Mouse (Mus musculus) lung, postnatal 14 days (tissue): ENCODE results near the gene Dzip1.

Experiments
- DNase-seq: peaks from one replicate; pipeline ENCODE4 v3.0.0; 2021

Gene Dzip1

GRCm38 (mm10) chr14:118868102-118868724, 57.0 kb downstream of the Dzip1 start:
- no peak for DNase-seq

DNA sequence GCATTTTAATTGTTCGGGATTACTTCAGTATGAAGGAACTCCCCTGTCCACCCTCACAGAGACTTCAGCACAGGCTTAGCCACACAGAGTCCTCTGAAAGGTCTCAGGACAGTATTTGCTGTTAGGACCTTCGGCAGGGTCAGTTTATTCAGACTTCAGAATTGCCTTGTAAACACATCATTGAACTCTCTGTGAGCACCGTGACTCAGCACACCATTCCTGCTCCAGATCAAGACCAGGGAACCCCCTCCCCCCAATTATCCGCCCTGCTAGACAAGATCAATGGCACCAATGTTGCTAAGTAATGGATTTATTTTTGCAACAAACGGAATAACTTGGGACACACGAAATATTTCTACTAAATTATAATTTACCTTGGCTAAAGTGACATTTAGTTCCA, 57.9 kb downstream of the Dzip1 start:
- DNase-seq: no peak

GRCm38 (mm10) chr14:118866014-118866811, 59.0 kb downstream of the Dzip1 start:
- no peak for DNase-seq

GRCm38 (mm10) chr14:118864905-118865304, 60.4 kb downstream of the Dzip1 start:
- no peak for DNase-seq

DNA sequence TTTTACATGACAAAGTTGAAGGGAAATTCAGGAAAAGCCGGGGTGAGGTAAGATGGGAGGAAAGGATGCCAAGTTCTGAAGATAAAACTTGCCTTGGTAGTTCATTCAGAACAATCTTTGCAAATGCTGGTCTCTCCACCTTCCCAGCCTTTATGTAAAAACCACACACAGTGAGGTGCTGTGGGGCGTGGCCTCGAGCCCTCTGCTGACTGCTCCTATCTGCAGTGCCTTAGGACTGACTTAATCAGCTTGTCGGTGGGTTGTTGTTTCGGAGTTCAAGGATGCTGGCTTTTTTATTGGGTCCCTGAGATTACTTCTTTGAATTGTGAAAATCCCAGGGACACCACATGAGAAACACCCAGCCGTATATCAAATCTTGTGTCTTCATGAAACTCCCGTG, 63.0 kb downstream of the Dzip1 start:
- no peak for DNase-seq

DNA sequence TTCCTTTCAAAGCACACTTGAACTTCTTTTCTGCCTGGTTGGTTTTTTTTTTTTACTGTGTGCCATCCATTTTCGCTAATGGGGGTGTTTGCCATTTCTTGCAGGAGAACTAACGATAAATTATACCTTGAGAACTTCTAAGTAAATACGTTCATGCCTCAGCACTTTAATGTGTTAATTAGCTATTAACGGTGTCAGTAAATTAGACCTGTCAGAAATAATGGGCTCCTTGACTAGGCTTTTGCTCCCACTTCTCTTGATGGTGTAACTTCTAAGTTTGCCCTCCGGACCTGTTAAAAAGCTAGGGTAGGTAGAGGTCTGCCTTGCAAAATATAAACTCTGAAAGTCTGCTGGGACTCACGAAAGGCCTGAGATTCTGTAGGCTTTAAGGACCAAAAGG, 66.9 kb downstream of the Dzip1 start:
- DNase-seq: no peak

- no peak for DNase-seq
These were observed 68.7 kb downstream of the Dzip1 start for GRCm38 (mm10) chr14:118856563-118856962.

GRCm38 (mm10) chr14:118855141-118855800, 70.0 kb downstream of the Dzip1 start:
- peak; percentile 16 for DNase-seq

DNA sequence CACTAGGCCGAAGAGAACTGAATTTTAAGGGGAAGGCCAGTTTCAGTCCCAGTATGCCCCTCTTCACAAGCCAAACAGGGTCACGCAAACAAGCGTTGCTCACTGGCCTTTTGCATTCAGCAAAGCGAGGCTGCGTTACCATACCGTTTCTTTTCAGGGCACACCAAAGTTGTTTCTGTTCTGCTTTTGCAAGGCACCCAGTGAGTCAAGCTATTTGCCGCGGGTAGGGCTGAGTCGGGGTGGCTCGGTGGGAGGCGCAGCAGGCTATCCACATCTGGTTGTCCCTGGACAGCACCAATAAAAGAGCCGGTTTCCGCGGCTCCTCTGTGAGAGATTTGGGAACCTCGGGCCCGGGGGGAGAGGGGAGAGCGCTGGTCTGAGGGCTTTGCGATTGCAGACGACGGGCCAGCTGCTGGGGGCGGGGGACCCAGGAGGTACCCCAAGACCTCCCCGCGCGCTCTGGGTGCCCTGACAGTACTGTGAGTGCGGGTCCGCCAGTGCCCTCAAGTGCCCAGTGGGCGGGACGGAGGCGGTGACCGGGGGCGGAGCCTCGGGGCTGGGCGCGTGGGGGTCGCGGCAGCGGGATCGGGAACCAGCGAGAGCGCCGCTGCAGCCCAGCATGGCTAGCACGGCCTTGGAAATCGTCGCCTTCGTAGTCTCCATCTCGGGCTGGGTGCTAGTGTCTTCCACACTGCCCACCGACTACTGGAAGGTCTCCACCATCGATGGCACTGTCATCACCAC, 70.7 kb downstream of the Dzip1 start:
- DNase-seq: peak; percentile 43

GRCm38 (mm10) chr14:118851496-118852107, 73.7 kb downstream of the Dzip1 start:
- no peak for DNase-seq

GRCm38 (mm10) chr14:118850696-118851035, 74.6 kb downstream of the Dzip1 start:
- no peak for DNase-seq

GRCm38 (mm10) chr14:118850011-118850695, 75.1 kb downstream of the Dzip1 start:
- peak; percentile 33 for DNase-seq

DNA sequence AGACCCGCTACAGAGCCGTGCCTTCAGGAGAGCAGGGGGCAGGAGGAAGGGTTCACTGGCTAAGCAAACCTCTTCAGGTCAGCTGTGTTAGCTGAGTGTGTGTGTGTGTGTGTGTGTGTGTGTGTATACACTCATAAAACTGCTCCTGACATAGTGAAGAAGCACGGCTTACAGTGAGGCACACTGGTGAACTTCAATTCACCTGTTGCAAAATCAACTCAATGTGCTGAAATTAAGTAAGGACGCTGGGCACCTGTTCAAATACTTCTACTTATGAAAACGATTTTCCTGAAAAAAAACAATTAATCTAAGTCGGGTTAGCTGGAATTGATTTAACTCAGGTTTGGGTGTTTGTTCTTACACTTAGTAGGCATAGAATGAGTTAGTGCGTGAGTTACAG, 77.1 kb downstream of the Dzip1 start:
- peak; percentile 40 for DNase-seq

GRCm38 (mm10) chr14:118846834-118847233, 78.4 kb downstream of the Dzip1 start:
- DNase-seq: no peak

DNA sequence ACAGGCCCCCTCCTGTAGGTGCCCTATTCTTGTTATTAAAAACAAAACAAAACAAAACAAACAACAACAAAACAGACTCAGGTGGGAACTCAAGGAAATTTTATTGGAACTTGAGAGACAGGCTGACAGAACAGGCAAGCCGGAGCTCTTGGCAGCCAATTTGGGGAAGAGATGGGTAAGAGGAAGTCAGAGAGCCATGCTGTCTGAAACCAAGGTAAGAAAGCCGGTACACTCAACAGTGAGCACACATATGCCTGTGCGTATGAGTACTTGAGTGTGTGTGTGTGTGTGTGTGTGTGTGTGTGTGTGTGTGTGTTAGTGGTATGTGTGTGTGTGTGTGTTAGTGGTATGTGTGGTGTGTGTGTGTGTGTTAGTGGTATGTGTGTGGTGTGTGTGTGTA, 82.9 kb downstream of the Dzip1 start:
- no peak for DNase-seq

DNA sequence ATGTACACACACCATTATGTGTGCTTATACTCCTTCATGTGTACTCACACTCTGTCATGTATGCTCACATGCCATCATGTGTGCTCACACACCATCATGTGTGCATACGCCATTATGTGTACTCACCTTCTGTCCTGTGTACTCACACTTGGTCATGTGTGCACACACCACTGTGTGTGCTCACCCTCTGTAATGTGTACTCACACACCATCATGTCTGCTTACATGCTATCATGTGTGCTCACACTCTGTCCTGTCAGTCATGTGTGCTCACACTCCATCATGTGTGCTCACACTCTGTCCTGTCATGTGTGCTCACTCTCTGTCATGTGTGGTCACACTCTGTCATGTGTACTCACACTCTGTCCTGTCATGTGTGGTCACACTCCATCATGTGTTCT, 85.2 kb downstream of the Dzip1 start:
- no peak for DNase-seq

GRCm38 (mm10) chr14:118839416-118839815, 85.8 kb downstream of the Dzip1 start:
- DNase-seq: no peak

- DNase-seq: no peak
These were observed 86.6 kb downstream of the Dzip1 start for GRCm38 (mm10) chr14:118838556-118839120.

DNA sequence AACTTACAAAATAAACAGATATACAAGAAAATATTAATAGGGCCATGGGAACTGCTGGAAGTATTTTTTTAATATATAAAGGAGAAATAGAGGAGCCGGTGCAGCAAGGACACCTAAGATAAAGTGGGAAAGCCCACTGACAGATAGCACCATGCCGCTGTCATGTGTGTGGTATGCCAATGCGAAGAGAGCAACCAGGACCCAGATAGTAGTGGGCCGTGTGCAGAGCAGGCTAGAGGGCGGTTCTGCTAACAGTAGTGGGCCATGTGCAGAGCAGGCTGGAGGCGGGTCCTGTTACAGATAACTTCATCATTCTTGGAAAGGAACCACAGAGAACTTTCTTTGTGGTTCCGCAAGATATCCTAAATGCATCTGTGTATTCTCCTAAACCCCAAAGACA, 88.5 kb downstream of the Dzip1 start:
- no peak for DNase-seq

DNA sequence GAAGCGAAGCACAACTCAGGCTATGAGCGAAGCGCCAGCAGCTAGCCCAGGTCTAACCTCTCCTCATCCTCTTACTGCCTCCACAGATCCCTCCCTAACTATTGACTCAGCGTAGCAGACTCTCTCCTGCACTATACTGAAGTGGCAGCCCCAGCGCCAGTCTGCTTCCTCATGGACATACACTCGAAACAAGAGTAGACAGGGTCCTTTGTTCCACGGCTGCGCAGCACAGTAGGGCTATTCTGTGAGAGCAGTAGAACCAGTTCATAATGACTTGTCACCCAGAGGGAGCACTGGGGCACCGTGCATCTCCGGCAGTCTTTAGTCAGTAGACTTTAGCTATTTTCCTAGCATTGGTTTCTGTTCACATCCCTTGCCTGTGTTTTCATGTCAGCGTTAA, 89.1 kb downstream of the Dzip1 start:
- DNase-seq: no peak

GRCm38 (mm10) chr14:118834313-118834712, 90.9 kb downstream of the Dzip1 start:
- DNase-seq: no peak

DNA sequence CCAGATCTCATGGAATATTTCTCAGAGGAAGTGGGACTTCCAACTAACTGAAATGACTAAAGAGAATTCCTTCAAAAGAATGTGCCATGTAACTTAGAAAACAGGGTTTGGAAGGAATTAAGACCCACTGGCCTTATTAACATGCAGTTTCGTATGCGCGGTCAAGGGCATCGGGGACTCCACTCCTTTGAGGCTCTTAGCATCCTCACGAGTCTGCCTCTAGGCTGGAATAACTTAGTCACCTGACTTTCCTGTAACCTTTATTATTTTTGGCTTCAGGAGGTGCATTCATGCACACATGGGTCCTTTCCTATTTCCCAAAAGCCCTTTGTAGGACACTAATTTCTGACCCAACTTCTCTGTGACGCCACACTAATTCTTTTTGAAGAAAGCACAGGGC, 92.0 kb downstream of the Dzip1 start:
- DNase-seq: no peak
